Mouse (Mus musculus) lung, postnatal 0 days (tissue): ENCODE measurements around the gene Fzr1.

ENCODE experiments used
- CTCF ChIP-seq: IDR thresholded peaks from 2 replicates; pipeline ENCODE4 v1.5.1; 2016; ENCODE audit warnings: antibody characterized with exemption, mild to moderate bottlenecking
- EP300 ChIP-seq: IDR thresholded peaks from 2 replicates; pipeline ENCODE4 v1.6.1; 2016; ENCODE audit warnings: antibody characterized with exemption, mild to moderate bottlenecking, control low read depth

DNA sequence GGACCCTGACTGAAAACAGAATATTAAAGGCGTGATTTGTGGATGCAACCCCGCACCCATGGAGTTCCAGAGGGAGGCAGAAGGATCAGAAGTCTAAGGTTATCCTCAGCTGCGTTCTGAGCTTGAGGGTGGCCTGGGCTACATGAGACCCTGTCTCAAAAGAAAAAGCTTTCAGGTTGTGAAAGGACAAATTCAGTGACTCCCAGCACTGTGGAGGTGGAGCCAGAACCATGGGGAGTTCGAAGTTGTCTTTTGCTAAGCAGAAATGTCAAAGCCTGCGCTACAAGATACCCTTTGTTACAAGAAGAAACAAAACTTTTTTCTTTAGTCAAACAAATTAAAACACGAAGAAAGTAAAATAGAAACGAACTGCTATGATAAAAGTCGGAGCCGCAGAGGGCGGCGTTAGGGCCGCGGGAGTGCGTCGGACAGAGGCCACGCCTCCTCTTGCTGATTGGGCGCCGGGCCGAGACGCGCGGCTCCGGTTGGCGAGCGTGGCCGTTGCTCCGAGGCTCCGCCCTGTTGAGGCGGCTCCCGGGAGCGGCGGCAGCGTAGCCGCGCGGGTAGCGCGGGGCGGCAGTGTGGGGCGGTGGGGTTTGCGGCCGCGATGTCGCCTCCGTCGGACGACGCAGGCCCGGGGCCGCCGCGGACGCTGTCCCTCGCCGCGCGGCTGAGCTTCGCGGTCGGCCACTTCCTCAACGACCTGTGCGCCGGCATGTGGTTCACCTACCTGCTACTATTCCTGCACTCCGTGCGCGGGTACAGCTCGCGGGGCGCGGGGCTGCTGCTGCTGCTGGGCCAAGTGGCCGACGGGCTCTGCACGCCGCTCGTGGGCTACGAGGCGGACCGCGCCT, 21.1 kb downstream of the Fzr1 start, which contains the start of gene Mfsd12:
- TF ChIP-seq CTCF: no peak
- TF ChIP-seq EP300: no peak
